Mouse (Mus musculus): ENCODE data around the gene Gpr1.
"Not testable (repeated sequence)": the region's sequence is repeated elsewhere in the genome, so short reads cannot be mapped to it uniquely, and the experiment has no call there.

The Gpr1 gene

GRCm38 (mm10) chr1:63219277-63219676, 4.9 kb upstream of the Gpr1 start:
- DNase-seq (ENCODE audit: low spot score in 2 of 2) = no peak

- DNase-seq (ENCODE audit: low spot score in 2 of 2) = no peak
Measured at GRCm38 (mm10) chr1:63214631-63215030, 288 bp upstream of the Gpr1 start.

GRCm38 (mm10) chr1:63213478-63214270, 669 bp downstream of the Gpr1 start:
- no peak for DNase-seq (ENCODE audit: low spot score in 2 of 2)

GRCm38 (mm10) chr1:63209861-63210529, 4.3 kb downstream of the Gpr1 start:
- DNase-seq (ENCODE audit: low spot score in 2 of 2) = no peak

GRCm38 (mm10) chr1:63207607-63208006, 6.7 kb downstream of the Gpr1 start:
- no peak for DNase-seq (ENCODE audit: low spot score in 2 of 2)

GRCm38 (mm10) chr1:63204660-63205394, 9.5 kb downstream of the Gpr1 start:
- DNase-seq (ENCODE audit: low spot score in 2 of 2) = no peak

GRCm38 (mm10) chr1:63203950-63204659, 10.2 kb downstream of the Gpr1 start:
- no peak for DNase-seq (ENCODE audit: low spot score in 2 of 2)

- no peak for DNase-seq (ENCODE audit: low spot score in 2 of 2)
Measured at GRCm38 (mm10) chr1:63203471-63203870, 10.9 kb downstream of the Gpr1 start.

GRCm38 (mm10) chr1:63201672-63202071, 12.7 kb downstream of the Gpr1 start:
- no peak for DNase-seq (ENCODE audit: low spot score in 2 of 2)

GRCm38 (mm10) chr1:63200322-63200721, 14.0 kb downstream of the Gpr1 start:
- no peak for DNase-seq (ENCODE audit: low spot score in 2 of 2)

- DNase-seq (ENCODE audit: low spot score in 2 of 2) = no peak
Measured at GRCm38 (mm10) chr1:63199387-63199786, 15.0 kb downstream of the Gpr1 start.

GRCm38 (mm10) chr1:63195848-63196512, 18.4 kb downstream of the Gpr1 start:
- DNase-seq (ENCODE audit: low spot score in 2 of 2) = no peak

GRCm38 (mm10) chr1:63192306-63193065, 21.9 kb downstream of the Gpr1 start:
- DNase-seq (ENCODE audit: low spot score in 2 of 2) = no peak

GRCm38 (mm10) chr1:63190851-63191250, 23.5 kb downstream of the Gpr1 start:
- DNase-seq (ENCODE audit: low spot score in 2 of 2) = no peak

GRCm38 (mm10) chr1:63188536-63188935, 25.8 kb downstream of the Gpr1 start:
- DNase-seq (ENCODE audit: low spot score in 2 of 2) = no peak

GRCm38 (mm10) chr1:63185430-63185829, 28.9 kb downstream of the Gpr1 start:
- not testable (repeated sequence) for DNase-seq (ENCODE audit: low spot score in 2 of 2)

- DNase-seq (ENCODE audit: low spot score in 2 of 2) = peak in 1 of 2 experiments; percentile 19
Measured at GRCm38 (mm10) chr1:63182636-63183270, 31.6 kb downstream of the Gpr1 start.

GRCm38 (mm10) chr1:63182212-63182611, 32.1 kb downstream of the Gpr1 start:
- no peak for DNase-seq (ENCODE audit: low spot score in 2 of 2)

GRCm38 (mm10) chr1:63181480-63181879, 32.9 kb downstream of the Gpr1 start:
- no peak for DNase-seq (ENCODE audit: low spot score in 2 of 2)

- DNase-seq (ENCODE audit: low spot score in 2 of 2) = peak; percentile 79 to 89
Measured at GRCm38 (mm10) chr1:63181019-63181418, 33.3 kb downstream of the Gpr1 start.

All from spleen, postnatal 14 days (tissue).